Mouse (Mus musculus) frontal cortex, postnatal 36 days (tissue): ENCODE measurements at regions not wholly inside any gene's neighbourhood (a gene's known extent, or its start where the extent isn't known, plus 50 kb on each side); places are given as distances from the start of the nearest gene placed in this dataset.
"Not testable (repeated sequence)": the region's sequence is repeated elsewhere in the genome, so short reads cannot be mapped to it uniquely, and the experiment has no call there.

ENCODE experiments used
- DNase-seq, 2 experiments: peaks; one replicate each; pipeline ENCODE4 v3.0.0; 2022; ENCODE audit warnings: low spot score in 2 of 2

- DNase-seq: peak in 1 of 2 experiments; percentile 41
These were observed 400.4 kb downstream of the Trib2 start for GRCm38 (mm10) chr12:15416180-15416766.

GRCm38 (mm10) chr12:15410419-15410818 lies 406.3 kb downstream of the Trib2 start:
- DNase-seq: no peak

GRCm38 (mm10) chr12:15407577-15407976 lies 409.1 kb downstream of the Trib2 start:
- not testable (repeated sequence) for DNase-seq

- no peak for DNase-seq
These were observed 424.1 kb downstream of the Trib2 start for GRCm38 (mm10) chr12:15392641-15393040.

- no peak for DNase-seq
These were observed 428.1 kb downstream of the Trib2 start for GRCm38 (mm10) chr12:15388574-15388973.

- no peak for DNase-seq
These were observed 458.9 kb downstream of the Trib2 start for GRCm38 (mm10) chr12:15357808-15358207.

- no peak for DNase-seq
These were observed 495.8 kb downstream of the Trib2 start for GRCm38 (mm10) chr12:15320697-15321449.

GRCm38 (mm10) chr12:15319647-15320046 lies 497.1 kb downstream of the Trib2 start:
- DNase-seq: no peak

GRCm38 (mm10) chr12:15294898-15295297 lies 521.8 kb downstream of the Trib2 start:
- DNase-seq: no peak

GRCm38 (mm10) chr12:15262165-15262564 lies 554.6 kb downstream of the Trib2 start:
- no peak for DNase-seq

- DNase-seq: no peak
These were observed 555.1 kb downstream of the Trib2 start for GRCm38 (mm10) chr12:15261604-15262003.

- DNase-seq: no peak
These were observed 555.8 kb downstream of the Trib2 start for GRCm38 (mm10) chr12:15260907-15261415.

GRCm38 (mm10) chr12:15244966-15245365 lies 571.8 kb downstream of the Trib2 start:
- no peak for DNase-seq

- DNase-seq: no peak
These were observed 594.1 kb downstream of the Trib2 start for GRCm38 (mm10) chr12:15222497-15223170.

- no peak for DNase-seq
These were observed 598.2 kb downstream of the Trib2 start for GRCm38 (mm10) chr12:15218504-15218903.

- no peak for DNase-seq
These were observed 600.5 kb downstream of the Trib2 start for GRCm38 (mm10) chr12:15216180-15216579.

- DNase-seq: no peak
These were observed 642.2 kb downstream of the Trib2 start for GRCm38 (mm10) chr12:15174411-15175041.

GRCm38 (mm10) chr12:15162605-15163004 lies 654.1 kb downstream of the Trib2 start:
- DNase-seq: no peak

GRCm38 (mm10) chr12:15161864-15162263 lies 654.9 kb downstream of the Trib2 start:
- DNase-seq: no peak

- DNase-seq: no peak
These were observed 656.2 kb downstream of the Trib2 start for GRCm38 (mm10) chr12:15160478-15160998.

- no peak for DNase-seq
These were observed 670.3 kb downstream of the Trib2 start for GRCm38 (mm10) chr12:15146398-15146797.

- DNase-seq: no peak
These were observed 679.7 kb downstream of the Trib2 start for GRCm38 (mm10) chr12:15137039-15137438.
